Mouse (Mus musculus): ENCODE data around the gene Esrra. TPM values are rescaled to one million over a fixed set of nuclear protein-coding genes. Genes with fewer than 3 reads are reported as not detected.

The Esrra gene
- total RNA-seq (2022) = 100 to 1,000 TPM in 1 of 4 experiments, 10 to 100 TPM in 3; 82.8 to 114 (median 93.4) TPM

DNA sequence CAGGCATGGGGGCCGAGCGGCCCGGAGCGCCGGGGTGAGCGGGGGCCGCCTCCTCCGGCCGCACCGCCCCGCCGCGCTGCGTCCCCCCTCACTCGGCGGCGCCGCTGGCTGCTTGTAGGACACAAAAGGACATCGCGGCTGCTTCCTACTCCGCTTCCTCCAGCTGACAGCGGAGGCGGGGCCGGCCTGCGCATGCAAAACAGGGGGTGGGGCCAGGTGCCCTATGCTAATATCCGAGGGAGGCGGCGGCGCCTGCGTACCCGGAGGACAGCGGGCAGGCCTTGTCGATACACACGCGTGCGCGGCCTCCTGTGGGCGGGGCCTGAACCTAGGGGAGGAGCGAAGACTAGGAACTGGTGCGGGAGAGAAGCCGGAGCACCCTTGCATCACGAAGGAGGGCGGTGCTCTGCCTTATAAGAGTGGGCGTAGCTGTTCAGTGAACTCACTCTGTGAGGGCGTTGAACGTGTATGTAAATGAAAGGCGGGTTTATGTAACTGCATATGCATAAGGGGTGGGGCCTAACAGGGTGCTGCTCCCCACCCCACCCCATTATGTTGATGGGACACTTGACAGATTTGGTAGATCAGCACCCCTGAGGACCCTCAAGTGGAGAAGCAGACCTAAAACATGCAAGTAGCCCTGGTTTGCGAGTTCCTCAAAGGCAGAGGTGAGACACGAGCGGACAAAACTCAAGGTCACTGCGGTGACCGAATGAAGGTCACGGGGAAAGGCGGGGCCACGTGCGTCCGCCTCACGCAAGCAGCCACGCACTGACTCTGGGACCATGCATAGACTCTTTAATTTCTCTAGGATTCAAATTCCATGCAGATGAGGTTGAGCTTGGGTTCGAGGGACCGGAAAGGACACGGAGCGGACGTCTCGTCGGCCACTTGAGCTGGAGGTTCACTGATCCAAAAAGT lies at the start of gene Esrra:
TSS of gene Esrra (minus strand) at position 167 of the 921 bp plus-strand sequence.
- peak; percentile 100 for DNase-seq (ENCODE audit: low spot score in 2 of 2)

DNA sequence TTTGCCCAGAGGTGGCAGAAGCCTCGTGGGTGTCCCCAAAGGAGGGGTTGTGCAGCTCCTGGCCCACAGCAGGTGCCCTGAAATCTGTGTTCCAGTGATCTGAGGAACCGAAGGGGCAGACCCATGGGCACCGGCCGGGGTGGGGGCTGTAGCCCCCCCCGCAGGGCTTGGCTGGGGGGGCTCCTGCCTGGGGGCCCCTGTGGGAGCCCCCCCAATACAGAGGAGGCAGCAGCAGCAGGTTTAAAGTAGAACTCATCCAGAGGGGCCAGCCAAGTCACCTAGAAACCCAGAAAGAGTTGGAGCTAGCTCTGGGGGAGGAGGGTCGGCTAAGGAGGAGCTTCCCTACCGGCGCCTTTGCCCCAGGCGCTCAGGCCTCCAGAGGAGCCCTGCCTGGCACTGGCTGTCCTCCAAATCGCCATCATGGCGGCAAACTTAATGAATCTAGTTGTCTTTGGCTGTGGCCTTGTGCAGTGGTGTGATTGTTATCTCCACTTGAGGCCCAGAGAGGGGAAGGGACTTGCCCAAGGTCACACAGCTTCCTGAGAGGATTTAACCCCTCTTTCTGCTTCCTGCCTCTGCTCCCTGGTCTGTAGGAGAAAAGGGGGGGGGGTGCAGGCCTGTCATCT lies 49.0 kb upstream of the Esrra start:
- no peak for DNase-seq (ENCODE audit: low spot score in 2 of 2)

DNA sequence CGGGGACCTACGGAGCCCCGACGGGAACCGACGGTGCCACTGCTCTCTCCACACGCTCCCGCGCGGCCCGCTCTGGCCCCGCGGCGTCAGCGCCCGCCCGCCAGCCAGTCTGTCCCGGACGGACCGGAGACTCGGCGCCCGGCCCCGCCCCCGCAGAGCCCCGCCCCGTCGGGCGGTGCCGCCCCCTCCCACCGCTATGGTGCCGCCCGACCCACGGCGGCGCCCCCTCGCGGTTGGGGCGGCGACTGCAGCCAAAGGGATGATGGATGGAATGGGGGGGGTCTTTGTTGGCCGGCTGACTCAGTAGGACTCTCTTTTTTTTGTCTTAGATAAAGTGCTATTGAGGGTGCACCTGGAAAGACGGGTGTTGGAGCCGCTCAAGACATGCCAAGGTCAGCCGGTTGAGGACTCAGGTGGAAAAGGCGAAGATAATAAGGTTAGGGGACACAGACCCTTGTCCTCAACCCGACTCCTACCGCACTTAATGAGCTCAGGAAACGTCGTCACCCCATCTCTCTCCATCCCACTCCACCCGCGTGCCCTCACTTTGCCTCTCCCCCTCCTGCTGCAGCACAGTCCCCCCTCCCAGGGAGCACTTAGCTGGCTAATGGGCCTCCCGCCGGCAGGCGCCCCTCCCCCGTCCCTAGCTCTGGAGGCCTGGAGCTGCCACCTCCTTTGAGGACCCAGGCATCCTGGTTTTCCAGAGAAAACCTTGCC lies 48.2 kb upstream of the Esrra start:
- peak; percentile 59 to 67 for DNase-seq (ENCODE audit: low spot score in 2 of 2)

DNA sequence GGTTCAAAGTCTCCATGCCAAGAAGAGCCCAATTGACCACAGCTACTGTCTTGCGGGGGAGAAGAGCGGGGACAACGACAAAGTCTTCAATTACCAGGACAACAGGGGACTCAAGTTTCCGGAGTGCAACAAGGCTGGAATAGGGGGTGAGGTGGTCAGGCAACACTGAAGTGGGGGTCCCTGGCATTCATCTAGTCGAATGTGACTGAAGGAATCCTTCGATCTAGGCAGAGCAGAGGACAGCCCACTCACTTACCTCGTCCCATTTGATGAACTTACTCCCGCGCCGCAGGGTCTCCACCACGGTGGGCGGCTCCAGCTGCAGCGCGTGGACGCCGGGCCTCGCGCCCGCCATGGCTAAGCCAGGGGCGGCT lies 47.7 kb upstream of the Esrra start:
- DNase-seq (ENCODE audit: low spot score in 2 of 2) = no peak

DNA sequence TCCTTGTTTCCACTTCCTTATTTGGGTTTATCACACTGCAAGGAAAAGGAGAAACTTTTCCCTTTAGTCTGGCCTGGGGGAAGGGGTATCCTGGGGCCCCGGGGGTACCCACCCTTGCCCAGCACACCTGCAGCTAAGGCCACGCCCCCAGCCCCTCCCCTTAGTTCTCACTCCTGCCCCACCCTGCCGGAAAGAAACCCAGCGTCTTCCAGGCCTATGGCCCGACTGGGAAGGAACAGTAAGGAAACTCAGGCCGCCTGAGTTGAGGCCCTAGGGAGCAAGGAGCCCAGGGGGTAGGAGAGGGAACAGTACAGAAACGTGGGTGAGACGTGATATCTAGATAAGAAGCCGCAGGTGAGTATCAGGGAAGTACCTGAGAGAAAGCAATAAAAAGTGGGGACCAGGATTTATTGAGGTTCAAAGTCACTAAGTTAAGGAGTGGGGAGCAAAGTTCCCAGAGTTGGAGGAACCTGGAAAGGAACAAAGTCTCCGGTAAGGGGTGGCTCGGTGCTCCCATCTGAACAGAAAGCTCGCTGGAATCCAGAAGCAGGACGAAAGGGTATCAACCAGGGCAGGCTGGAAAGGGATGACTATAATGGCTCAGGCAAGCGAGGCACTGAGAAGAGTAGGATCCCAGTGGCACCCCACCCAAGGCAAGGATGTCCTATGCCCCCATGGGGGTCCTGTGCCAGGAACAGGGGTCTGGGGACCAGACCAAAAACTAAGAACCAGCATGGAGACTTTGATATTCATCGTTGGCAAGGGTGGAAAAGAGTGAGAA lies 47.1 kb upstream of the Esrra start:
- no peak for DNase-seq (ENCODE audit: low spot score in 2 of 2)

DNA sequence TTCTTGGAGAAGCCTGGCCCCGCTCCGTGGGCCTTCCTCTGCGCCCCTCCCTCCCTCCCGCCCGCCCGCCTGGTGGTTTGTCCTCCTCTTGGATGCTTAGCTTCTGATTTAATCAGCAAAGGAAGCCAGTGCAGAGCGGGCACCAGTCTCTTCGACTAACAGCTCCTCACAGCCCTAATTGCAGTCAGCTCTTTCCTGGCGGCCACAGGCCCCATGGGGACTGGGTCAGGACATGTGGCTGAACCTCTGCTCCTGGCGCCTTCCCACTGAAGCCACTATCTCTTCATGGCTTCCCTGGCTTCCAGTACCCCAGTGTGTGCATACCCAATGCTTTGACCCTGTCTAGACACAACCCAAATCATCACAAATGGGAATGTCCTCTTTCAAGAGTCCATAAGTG lies 34.8 kb upstream of the Esrra start:
- DNase-seq (ENCODE audit: low spot score in 2 of 2) = no peak

DNA sequence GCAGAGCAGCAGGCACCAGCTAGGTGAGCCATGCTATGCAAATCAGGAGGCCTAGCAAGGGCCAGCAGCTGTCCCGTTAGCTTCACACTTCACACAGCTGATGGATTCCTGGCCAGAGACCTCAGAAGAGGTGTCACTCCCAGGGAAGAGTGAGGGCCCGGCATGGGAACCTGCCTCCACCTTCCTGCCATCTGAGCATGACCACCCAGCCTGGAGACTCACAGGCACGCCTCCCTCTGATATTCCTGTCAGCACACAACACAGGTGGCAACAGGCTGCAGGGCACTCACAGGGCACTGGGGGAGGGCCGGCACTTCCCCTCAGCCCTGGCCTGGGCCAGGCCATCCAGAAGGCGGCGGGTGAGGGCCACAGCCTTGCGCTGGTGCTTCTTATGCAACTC lies 33.8 kb upstream of the Esrra start:
- DNase-seq (ENCODE audit: low spot score in 2 of 2) = no peak

DNA sequence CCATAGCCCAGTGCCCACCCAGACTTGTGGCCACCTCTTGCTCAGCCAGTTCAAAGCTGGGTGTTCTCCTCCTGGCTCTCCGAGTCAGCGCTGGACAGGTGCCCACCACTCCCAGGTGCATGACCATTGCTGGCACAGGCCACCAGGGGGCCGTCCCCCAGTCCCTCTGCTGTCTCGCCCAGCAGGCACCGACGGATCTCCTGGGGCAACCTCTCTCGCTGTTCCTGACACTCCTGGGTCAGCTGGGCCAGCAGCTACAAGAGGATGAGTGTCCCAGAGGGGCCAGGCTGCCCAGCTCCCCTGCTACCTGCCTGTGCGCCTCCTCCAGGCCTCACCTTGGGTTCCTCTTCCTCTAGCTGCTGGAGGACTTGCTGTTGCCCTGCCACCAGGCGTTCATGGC lies 32.4 kb upstream of the Esrra start:
- no peak for DNase-seq (ENCODE audit: low spot score in 2 of 2)

DNA sequence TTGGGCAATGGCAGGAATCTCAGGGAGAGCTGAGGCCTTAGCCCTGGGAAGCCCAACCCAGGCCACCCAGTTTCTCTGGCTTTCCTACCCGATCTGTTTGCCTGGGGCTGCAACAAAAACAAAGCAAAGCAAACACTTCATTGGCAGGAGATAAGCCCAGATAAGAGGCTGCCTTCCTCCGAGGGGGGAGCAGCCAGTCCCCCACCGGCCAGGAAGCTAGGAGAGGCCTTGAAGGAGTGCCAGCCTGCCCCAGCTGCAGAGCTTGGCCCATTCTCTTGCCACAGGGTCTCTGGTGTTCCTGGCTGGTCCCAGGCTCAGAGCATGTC lies 31.1 kb upstream of the Esrra start:
- DNase-seq (ENCODE audit: low spot score in 2 of 2) = no peak

DNA sequence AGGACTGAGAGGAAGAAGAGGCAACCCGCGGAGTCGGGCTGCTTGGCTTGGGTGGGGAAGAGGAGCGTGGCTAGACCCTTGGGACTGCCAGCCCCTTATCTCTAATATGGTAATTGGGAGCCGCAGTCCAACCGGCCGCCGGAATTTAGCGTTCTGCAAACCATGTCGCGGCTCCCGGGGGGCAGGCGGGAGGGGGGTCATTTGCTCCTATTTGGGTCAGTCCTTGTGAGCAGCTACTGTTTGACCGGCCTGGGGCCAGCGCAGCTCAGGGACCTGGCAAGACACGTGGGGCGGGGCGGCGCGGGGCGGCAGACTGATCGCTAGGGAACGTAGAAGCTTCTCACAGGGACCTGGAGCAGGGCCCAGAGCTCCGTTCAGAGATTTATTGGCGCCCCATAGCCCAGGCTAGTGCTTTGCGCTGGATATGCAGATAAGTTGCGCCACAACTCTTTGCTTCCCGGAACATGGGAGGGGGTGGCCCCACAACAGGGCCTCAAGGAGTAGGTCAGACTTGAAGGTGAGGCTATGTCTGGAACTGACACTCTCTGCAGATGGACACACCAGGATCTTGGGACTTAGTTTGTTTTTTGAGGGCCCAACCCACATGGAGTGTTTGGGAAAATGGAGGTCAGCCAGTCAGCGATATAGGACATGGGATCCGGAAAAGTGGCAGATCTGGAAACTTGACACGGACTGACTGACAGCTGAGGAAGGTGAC lies 30.5 kb upstream of the Esrra start:
- peak; percentile 86 to 88 for DNase-seq (ENCODE audit: low spot score in 2 of 2)

DNA sequence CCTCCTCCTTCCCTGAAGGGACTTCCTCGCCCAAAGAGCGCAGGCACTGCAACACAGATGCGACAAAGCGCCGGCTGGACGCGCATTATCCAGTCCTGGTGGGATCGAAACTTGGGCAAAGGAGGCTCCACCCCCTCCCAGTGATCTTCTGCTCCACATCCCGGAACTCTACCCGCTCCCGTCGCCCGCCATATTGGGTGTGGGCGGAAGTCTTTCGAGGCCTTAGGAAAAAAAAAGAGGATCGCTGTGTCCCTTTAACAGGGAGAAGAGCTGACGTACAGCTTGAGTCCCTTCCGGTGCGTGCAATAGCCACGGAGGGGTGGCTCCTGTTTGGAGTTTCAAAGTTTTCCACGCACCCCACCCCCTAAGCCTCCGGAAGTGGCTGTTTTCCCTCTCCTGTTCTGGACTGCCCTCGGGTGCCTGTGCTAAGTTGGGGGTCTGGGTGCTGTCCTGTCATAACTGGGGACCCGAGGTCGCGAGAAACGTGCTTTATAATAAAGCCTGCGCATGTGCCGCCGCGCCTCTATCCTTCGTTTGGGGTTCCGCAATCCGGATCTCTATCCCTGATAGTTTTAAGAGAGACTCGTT lies 29.9 kb upstream of the Esrra start:
- DNase-seq (ENCODE audit: low spot score in 2 of 2) = peak; percentile 92 to 93

DNA sequence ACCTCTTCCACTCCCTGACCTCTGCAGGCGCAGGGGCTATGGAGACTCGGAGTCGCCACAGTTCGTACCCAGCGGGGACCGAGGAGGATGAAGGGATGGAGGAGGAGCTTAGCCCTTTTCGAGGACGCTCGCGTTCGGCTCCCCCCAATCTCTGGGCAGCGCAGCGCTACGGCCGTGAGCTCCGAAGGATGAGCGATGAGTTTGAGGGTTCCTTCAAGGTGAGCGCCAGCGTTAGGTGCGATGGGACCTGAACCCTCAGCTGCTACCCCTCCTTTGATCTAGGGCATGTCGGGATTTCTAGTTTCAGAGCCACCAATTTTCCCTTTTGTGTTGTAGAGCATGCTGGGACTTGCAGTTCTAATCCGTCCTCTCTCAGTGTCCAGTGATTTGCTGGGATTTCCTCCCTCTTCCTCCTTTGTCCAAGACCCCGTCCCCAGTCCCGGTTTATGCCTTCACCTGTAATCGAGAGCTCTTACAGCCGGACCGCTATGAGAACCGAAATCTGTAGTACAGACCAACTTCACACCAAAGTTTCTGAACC lies 29.1 kb upstream of the Esrra start:
- DNase-seq (ENCODE audit: low spot score in 2 of 2) = no peak

DNA sequence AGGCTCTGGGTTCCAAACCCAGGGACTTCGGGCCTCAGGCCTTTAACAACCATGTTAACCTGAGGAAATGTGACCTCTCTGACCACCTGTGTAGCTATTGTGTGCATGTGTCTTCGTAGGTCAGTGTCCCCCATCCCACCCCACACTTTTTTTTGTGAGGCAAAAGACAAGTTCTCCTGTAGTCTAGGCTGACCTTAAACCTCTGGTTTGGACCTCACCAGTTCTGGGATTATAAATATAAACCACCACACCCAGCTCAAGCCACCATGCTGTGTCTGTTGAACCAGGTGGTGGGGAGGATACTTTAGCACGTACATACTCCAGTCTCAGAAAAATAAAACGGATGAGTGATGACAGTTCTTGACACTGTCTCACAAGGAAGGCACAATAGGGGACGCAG lies 28.3 kb upstream of the Esrra start:
- no peak for DNase-seq (ENCODE audit: low spot score in 2 of 2)

DNA sequence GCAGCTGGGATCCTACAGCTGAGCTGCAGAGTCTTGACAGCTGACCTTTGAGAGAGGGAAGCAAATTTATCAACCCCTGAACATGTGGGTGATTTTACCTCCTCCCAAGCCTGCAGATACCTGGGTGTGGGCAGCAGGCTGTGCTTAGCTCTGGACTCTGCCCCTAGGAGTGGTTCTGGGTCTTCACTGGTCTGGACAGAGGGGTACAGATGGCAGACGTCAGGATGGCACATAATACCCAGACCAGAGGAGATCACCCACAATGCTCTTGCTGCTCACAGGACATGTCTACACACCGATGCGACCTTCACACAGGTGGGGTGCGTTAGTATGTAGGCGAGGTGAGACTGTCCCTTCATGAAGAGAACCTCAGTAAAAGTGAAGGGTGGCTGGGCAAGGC lies 27.9 kb upstream of the Esrra start:
- no peak for DNase-seq (ENCODE audit: low spot score in 2 of 2)

DNA sequence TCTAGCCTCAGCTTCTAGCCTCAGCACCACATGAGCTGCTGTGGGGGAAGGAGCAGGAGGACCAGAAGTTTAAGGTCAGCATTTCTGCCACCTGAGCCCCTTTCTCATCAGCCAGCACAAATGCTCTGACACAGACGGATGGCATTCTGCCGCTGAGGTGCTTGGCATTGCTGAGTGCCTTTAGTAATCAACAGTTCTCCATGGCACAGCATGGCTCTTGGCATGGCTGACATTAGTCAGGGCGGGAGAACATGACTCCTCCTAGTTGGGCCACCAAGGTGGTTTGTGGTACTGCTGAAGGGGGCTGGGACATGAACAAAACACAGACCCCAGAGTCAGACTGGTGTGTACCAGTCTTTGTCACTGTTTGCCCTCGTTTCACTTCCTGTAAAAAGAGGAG lies 26.6 kb upstream of the Esrra start:
- DNase-seq (ENCODE audit: low spot score in 2 of 2) = no peak

DNA sequence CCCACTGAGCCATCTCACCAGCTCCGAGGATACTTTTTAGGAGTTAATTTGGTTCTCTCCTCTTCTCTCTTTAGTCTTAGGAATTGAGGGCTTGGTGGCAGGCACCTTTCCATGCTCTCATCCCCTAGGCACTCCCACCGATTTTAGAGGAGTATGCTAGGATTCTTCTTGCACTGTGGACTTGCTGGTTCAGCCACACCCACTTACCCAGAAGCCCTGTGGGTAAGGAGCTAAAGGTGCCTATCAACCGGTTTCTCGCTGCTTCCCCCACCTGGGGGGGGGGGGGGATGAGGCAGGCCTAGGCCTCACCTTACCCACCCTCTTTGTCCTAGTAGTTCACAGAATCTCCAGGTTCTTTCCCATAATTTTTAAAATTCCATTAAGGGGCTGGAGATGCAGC lies 26.1 kb upstream of the Esrra start:
- DNase-seq (ENCODE audit: low spot score in 2 of 2) = no peak

DNA sequence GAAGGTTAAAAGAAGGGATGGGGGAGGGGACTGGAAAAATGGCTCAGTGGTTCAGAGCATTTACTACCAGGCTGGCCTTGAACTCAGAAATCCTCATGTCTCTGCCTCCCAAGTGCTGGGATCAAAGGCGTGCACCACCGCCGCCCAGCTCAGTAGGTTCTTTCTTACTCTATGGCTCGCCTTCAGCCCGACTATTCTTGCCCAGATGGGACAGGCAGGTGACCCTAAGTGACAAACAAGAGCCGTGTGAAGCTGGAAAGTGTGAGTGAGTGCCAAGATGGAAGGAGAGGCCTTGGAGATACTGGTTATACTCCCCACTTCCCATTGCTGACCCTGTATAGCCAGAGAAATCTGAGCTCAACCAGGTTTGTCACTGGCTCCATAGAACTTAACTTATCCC lies 22.1 kb upstream of the Esrra start:
- no peak for DNase-seq (ENCODE audit: low spot score in 2 of 2)

DNA sequence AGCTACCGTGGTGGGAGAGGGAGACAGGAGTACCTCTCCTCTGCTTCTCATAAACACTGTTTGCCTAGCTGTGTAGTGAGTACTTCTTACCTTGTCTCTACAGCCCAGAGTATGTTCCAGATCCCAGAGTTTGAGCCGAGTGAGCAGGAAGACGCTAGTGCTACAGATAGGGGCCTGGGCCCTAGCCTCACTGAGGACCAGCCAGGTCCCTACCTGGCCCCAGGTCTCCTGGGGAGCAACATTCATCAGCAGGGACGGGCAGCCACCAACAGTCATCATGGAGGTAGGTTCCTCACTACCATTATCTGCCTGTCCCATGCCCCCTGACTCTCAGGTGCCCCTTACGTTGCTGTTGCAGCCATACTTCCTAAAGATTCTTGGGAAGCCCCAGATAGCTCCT lies 21.2 kb upstream of the Esrra start:
- DNase-seq (ENCODE audit: low spot score in 2 of 2) = no peak

DNA sequence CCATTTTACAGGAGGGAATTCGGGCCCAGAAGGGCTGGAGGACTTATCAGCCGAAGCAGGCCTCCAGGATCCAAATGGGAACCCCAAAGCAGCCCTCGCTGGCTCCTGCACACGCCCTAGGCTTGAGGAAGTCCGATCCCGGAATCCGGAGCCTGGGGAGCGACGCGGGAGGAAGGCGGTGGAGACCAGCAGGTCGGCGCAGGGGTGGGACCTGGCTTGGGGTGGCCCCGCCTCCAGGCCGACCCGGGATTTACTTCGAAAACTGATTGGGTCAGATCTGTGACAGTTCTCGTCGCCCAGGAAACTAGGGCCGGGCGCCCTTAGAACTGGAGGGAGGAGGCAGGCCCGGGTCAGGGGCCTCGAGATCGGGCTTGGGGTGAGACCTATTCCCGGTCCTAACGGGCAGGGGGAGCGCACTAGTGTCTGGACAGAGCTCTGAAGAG lies 20.7 kb upstream of the Esrra start, which contains the start of gene Gpr137:
TSS of gene Gpr137 (minus strand) at position 232 of the 443 bp plus-strand sequence.
- DNase-seq (ENCODE audit: low spot score in 2 of 2) = peak; percentile 93 to 95
